Mouse (Mus musculus) testis, adult 2 months (tissue): ENCODE measurements at regions not wholly inside any gene's neighbourhood (a gene's known extent, or its start where the extent isn't known, plus 50 kb on each side); places are given as distances from the start of the nearest gene placed in this dataset.

Experiments
- CTCF ChIP-seq: fragments of 200-500 bp; IDR thresholded peaks from 2 replicates; pipeline ENCODE4 v1.5.1; 2012; ENCODE audit warnings: low read depth, mild to moderate bottlenecking, inconsistent platforms, low read length, moderate library complexity; ENCODE audit not compliant: control insufficient read depth, insufficient read depth, insufficient replicate concordance
- POLR2A ChIP-seq: fragments of 200-500 bp; IDR thresholded peaks from 2 replicates; pipeline ENCODE4 v1.6.1; 2012; ENCODE audit warnings: low read depth, mild to moderate bottlenecking, inconsistent platforms, low read length, moderate library complexity; ENCODE audit not compliant: control insufficient read depth

GRCm38 (mm10) chr10:26571377-26571776, 181.8 kb upstream of the Arhgap18 start:
- TF ChIP-seq CTCF (no peak), POLR2A (no peak)
